Mouse (Mus musculus) kidney, adult 18-20 months (tissue): ENCODE results near the gene Eef1akmt3.

ENCODE experiments used
- DNase-seq: peaks from one replicate; pipeline ENCODE4 v3.0.0; 2021

Eef1akmt3 gene

GRCm38 (mm10) chr10:127049395-127050118, 8.2 kb upstream of the Eef1akmt3 start:
- peak; percentile 57 for DNase-seq

DNA sequence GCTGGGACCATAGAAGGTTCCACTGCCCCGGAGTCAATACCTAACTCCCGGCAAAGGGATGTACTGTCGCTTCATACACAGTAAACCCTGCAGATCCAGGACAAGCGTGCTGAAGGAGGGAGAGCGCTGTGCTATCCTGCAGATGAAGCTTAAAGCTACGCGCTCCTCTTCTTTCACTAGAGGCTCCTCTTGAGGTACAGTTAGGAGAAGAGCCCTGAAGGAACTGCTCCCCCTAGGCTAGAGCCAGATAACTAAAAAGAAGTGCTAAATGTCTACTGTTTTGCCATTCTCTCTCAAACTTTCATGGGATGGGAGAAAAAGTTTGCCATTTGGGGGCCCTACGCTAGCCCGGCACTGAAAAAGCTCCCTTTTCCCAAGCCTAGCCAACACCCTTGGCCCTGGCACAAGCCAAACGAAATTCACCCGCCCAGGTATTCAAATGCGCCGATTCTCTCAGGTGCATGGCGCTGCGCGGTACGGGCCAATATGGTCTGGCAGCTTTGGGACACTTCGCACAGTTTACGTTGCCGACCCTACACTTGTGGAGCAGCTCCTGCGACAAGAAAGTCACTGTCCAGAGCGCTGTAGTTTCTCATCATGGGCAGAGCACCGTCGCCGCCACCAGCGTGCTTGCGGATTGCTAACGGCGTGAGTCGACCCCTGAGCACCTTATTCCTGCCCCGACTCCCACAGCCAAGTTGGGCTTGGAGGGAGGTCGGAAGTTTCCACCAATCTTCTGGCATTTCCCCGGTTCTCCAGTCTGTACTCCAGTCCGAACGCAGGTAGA, 7.5 kb upstream of the Eef1akmt3 start:
- peak; percentile 58 for DNase-seq

DNA sequence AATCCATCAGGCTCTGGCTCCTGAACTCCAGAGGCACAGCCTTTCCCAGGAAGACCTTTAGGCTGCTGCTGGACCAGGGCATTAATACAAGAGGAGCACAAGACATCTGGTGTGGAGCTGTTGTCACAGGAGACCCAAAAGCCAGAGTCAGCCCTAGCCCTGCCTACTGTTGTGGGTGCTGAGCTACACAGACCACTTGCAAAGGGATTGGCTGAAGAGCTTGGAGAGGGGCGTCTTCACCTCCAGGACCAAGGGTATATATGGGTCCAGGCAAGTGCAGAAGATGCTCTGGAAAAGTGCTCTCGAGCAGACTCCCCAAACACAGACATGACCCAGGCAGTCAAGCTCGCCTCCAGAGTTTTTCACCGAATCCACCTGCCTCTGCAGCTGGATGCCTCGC, 6.6 kb upstream of the Eef1akmt3 start, which contains the start of gene Cyp27b1:
Cyp27b1 (plus strand) TSS at position 297 of the 400 bp plus-strand sequence.
- no peak for DNase-seq

DNA sequence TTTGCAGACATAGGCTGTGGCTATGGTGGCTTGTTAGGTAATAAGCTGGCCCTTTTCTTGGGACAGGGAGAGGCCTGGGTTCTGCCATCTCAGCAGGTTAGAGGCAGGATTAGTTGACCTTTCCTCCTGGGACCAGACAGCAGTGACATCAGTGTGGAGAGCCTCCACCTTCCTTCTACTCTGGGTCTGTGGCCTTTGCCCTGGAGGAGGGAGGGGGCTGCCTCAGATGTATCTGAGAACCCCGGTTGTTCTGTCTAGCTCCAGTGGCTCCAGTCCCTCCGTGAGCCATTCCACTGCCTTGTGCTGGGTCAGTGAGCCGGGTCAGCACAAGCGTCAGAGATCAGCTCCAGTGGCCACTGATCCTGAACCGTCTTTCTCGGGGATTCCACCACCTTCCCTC, 1.9 kb upstream of the Eef1akmt3 start:
- peak; percentile 75 for DNase-seq

DNA sequence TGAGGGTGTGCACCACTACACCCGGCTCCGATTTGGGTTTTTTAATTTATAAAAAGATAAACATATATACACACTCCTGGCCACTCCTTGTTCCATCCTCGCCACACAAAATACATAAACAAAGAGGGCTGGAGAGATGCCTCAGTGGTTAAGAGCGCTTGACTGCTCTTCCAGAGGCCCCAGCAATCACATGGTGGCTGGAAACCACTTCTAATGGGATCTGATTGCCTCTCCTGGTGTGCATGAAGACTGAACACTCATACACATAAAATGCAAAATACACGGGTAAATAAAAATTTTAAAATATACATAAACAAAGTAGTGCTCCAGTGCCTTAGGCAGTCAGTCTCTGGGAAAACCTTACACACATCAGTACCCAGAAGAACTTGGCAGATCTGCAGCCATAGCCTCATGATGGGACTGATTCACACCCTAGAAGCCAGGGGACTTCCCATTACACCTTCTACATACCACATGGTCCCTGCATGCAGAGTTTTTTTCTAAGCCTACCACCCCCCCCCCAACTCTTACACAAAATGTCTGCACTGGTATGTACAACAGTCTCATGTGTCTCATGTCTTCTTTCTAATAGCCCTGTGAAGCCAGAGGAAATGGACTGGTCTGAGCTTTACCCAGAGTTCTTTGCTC, 1.3 kb upstream of the Eef1akmt3 start:
- DNase-seq = no peak

GRCm38 (mm10) chr10:127041774-127042338, 543 bp upstream of the Eef1akmt3 start:
- DNase-seq = peak; percentile 94

DNA sequence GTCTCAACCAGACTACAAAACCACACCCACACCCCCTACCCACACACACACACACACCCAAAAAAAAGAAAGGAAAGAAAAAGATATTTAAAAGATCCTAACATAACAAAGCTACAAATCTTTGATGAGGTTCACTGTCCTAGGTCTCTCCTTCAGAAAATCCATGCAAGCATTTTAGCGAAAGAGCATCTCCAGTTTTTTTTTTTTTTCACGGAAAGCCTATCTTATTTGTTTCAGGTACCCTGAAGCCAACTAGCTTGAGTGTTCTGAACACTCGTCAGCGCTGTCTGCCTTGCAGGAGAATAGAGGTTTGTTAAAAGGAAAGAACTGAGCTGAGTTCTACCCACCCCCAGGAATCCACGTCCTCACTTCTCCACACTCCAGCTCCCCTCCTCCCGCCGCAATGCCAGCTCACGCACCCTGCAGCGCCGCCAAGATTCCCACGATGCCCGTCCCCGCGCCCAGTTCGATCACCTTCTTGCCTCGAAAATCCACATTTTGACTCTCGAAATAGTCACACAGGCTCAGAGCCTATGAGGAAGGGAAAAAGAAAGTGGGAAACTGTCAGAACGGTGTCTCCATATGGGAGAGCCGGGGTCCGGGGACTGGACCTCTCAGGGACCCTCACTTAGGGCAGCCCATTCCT, 621 bp downstream of the Eef1akmt3 start:
- DNase-seq = peak; percentile 39

DNA sequence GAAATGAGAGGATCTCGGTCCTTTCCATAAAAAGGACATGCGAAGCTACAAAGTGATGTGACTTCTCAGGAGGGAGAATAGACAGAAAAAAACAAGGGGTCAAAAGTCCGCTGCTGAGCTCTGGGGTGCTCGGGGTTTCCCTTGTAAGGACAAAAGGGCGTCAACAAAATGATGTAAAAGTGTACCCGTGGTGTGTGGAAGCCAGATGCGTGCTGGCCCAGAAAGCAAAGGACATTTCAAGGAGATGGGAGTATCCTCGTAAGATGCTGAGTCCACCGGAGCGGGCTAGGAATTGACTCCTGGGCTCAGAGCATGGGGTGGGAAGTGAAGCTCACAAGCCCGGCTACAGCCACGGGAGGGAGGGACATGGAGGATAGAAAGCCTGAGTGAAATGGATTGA, 3.7 kb downstream of the Eef1akmt3 start:
- peak; percentile 43 for DNase-seq

DNA sequence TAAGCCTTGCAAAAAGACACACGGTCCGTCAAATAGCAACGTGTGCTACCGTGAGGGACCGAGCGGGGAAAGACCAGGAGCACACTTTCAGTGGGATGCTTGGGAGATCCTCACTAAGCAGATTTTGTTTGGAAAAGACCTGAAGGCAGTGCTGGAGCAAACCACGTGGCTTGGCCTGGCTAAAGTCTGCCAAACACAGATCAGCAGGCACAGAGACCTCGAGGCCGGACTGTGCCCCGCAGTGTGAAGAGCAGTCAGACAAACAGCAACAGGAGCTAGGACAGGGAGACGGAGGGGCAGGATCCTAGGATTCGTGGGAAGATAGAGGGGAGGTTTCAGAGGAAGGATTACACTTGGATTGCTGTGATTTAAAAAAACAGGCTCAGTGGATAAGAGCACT, 5.0 kb downstream of the Eef1akmt3 start:
- DNase-seq = peak; percentile 72

GRCm38 (mm10) chr10:127033301-127033741, 8.0 kb downstream of the Eef1akmt3 start:
- DNase-seq = peak; percentile 62

- DNase-seq = peak; percentile 93
Observed at GRCm38 (mm10) chr10:127030336-127031296, 10.7 kb downstream of the Eef1akmt3 start, which contains the start of gene Tsfm. Tsfm (minus strand) TSS chr10:127030840.

- no peak for DNase-seq
Observed at GRCm38 (mm10) chr10:127018422-127018821, 22.9 kb downstream of the Eef1akmt3 start.

- DNase-seq = no peak
Observed at GRCm38 (mm10) chr10:127017071-127017470, 24.2 kb downstream of the Eef1akmt3 start.

- peak; percentile 60 for DNase-seq
Observed at GRCm38 (mm10) chr10:127016488-127016887, 24.8 kb downstream of the Eef1akmt3 start.

GRCm38 (mm10) chr10:127003806-127004205, 37.5 kb downstream of the Eef1akmt3 start:
- no peak for DNase-seq

DNA sequence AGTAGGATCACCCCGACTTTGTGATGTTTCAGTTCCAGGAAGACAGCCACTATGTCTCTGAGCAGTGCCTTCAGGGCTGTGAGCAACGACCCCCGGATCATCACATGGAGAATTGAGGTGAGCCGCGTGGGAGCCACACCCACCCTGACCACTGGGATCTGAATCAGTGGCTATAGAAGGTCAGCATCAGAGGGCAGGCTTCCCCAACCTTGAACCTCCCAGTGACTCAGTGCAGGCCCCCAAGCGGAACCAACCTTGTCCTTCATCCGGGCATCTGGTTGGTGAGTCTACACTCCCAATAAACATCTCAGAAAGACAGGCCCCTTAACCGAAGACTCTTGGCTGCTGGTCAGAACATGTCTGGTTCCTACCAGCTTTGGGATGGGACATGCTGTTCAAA, 38.0 kb downstream of the Eef1akmt3 start:
- no peak for DNase-seq

DNA sequence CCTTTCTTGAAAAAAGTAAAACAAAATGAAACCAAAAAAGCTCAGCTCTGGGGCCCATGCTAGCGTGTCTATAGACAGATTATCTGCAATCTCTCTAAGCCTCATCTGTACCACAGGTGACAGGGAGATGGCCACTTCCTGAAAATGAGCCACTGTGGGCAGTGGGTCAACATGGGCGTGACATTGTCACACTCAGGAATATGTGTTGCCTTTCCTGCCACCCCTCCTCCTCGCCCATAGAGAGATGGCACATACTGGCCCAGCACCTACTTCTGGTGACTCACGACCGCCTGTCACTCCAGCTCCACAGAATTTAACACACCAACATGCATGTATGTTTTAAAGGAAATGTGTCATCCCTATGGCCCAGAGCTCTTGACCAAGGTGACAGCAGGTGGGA, 38.5 kb downstream of the Eef1akmt3 start:
- DNase-seq = no peak

GRCm38 (mm10) chr10:127002056-127002455, 39.3 kb downstream of the Eef1akmt3 start:
- DNase-seq = no peak

DNA sequence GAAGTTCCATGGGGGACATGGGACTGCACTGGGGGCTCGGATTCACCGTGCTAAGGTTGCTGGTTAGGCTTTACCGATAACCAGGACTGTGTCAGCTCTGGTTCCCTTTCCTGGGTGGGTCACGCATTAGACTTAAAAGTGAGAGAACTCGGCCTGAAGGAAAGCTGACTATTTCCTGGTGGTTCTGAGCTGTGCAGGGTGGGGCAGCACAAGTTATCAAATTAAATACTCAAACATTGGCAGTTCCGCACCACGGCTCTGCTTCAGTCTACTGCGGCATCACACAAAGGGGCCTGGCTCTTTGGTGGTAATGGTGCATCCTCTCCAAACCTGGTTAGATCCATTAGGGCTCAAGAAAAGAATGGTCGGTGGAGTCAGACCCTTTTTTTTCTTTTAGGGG, 40.0 kb downstream of the Eef1akmt3 start:
- no peak for DNase-seq

- no peak for DNase-seq
Observed at GRCm38 (mm10) chr10:127000529-127000928, 40.8 kb downstream of the Eef1akmt3 start, which contains the start of gene Avil. Avil (plus strand) TSS chr10:127000709.
